Mouse (Mus musculus) MEL (cell line): ENCODE data around the gene Wnt7b. TPM values are rescaled to one million over a fixed set of nuclear protein-coding genes. Genes with fewer than 3 reads are reported as not detected.
A peak's percentile ranks its signal among the peaks of the same experiment; 100 is the strongest.

ENCODE experiments used
- DNase-seq: peaks from one replicate; pipeline ENCODE4 v3.0.0; 2011; ENCODE audit warnings: low read depth, low spot score
- H3K27ac ChIP-seq: 2 replicates; pipeline ENCODE4 v1.5.1; 2012; ENCODE audit warnings: low read depth, mild to moderate bottlenecking, control low read depth, low read length, moderate library complexity; ENCODE audit not compliant: control insufficient read depth
- H3K27me3 ChIP-seq, 2 experiments: fragments of 150-350 bp in 1 of 2; sonication (generic) in 1 of 2; 2 replicates each; pipeline ENCODE4 v1.6.1; 2012; ENCODE audit warnings: low read length in 2 of 2, mild to moderate bottlenecking in 2 of 2, improper control_type of control experiment in 1 of 2, moderate library complexity in 1 of 2; ENCODE audit not compliant: insufficient read depth in 2 of 2, control insufficient read depth in 1 of 2
- H3K36me3 ChIP-seq, 2 experiments: 2 replicates each; pipeline ENCODE4 v1.6.1; 2012 to 2014; ENCODE audit warnings: low read length in 2 of 2, improper control_type of control experiment in 1 of 2, inconsistent platforms in 1 of 2, mild to moderate bottlenecking in 1 of 2; ENCODE audit not compliant: insufficient read depth in 2 of 2, control insufficient read depth in 1 of 2
- H3K4me1 ChIP-seq, 2 experiments: fragments of 150-350 bp in 1 of 2; sonication (generic) in 1 of 2; 2 replicates each; pipeline ENCODE4 v1.6.1; 2012; ENCODE audit warnings: low read length in 2 of 2, improper control_type of control experiment in 1 of 2, mild to moderate bottlenecking in 1 of 2; ENCODE audit not compliant: insufficient read depth in 2 of 2, control insufficient read depth in 1 of 2
- H3K4me3 ChIP-seq, 2 experiments: fragments of 150-350 bp in 1 of 2; sonication (generic) in 1 of 2; 2 replicates each; pipeline ENCODE4 v1.5.1; 2012; ENCODE audit warnings: low read depth in 2 of 2, low read length in 2 of 2, mild to moderate bottlenecking in 2 of 2, moderate library complexity in 2 of 2, control low read depth in 1 of 2, improper control_type of control experiment in 1 of 2; ENCODE audit not compliant: control insufficient read depth in 1 of 2, insufficient read depth in 1 of 2
- H3K79me2 ChIP-seq: 2 replicates; pipeline ENCODE4 v1.6.1; 2012; ENCODE audit warnings: mild to moderate bottlenecking, low read length, moderate library complexity; ENCODE audit not compliant: control insufficient read depth, poor library complexity, insufficient read depth
- H3K9ac ChIP-seq: 2 replicates; pipeline ENCODE4 v1.6.1; 2012; ENCODE audit warnings: low read depth, mild to moderate bottlenecking, control low read depth, low read length, moderate library complexity; ENCODE audit not compliant: control insufficient read depth, poor library complexity, severe bottlenecking
- H3K9me3 ChIP-seq: fragments of 150-350 bp; sonication (generic); replicated peaks from 2 replicates; pipeline ENCODE4 v1.6.1; 2012; ENCODE audit warnings: mild to moderate bottlenecking, low read length, improper control_type of control experiment, moderate library complexity; ENCODE audit not compliant: insufficient read depth
- BHLHE40 ChIP-seq: IDR thresholded peaks from 2 replicates; pipeline ENCODE4 v1.6.1; 2012; ENCODE audit warnings: low read depth, mild to moderate bottlenecking, inconsistent platforms, low read length, improper control_type of control experiment, borderline replicate concordance
- CHD2 ChIP-seq: IDR thresholded peaks from 2 replicates; pipeline ENCODE4 v1.6.1; 2011; ENCODE audit warnings: low read length, improper control_type of control experiment
- CTCF ChIP-seq, 3 experiments: IDR thresholded peaks in 2 of 3; conservative IDR thresholded peaks in 1 of 3; 2 replicates each; pipeline ENCODE4 v1.5.1; 2011 to 2012; ENCODE audit warnings: low read length in 3 of 3, low read depth in 2 of 3, mild to moderate bottlenecking in 2 of 3, improper control_type of control experiment in 1 of 3, inconsistent platforms in 1 of 3, mixed read lengths in 1 of 3, moderate library complexity in 1 of 3; ENCODE audit not compliant: control insufficient read depth in 1 of 3, insufficient read depth in 1 of 3, poor library complexity in 1 of 3, severe bottlenecking in 1 of 3
- ELF1 ChIP-seq: IDR thresholded peaks from 2 replicates; pipeline ENCODE4 v1.6.1; 2014; ENCODE audit warnings: low read depth, mild to moderate bottlenecking, inconsistent platforms, low read length, improper control_type of control experiment, moderate library complexity
- ETS1 ChIP-seq: IDR thresholded peaks from 2 replicates; pipeline ENCODE4 v1.6.1; 2012; ENCODE audit warnings: low read depth, mild to moderate bottlenecking, inconsistent platforms, low read length, improper control_type of control experiment, moderate library complexity
- GATA1 ChIP-seq: IDR thresholded peaks from 2 replicates; pipeline ENCODE4 v1.6.1; 2011; ENCODE audit warnings: low read depth, low read length, improper control_type of control experiment
- HCFC1 ChIP-seq: IDR thresholded peaks from 2 replicates; pipeline ENCODE4 v1.6.1; 2012; ENCODE audit warnings: low read depth, mild to moderate bottlenecking, inconsistent platforms, low read length, improper control_type of control experiment, moderate library complexity
- JUND ChIP-seq: IDR thresholded peaks from 2 replicates; pipeline ENCODE4 v1.6.1; 2011; ENCODE audit warnings: low read depth, mild to moderate bottlenecking, improper control_type of control experiment, low read length
- MAX ChIP-seq: IDR thresholded peaks from 2 replicates; pipeline ENCODE4 v1.6.1; 2011; ENCODE audit warnings: low read length, improper control_type of control experiment
- MAZ ChIP-seq: IDR thresholded peaks from 2 replicates; pipeline ENCODE4 v1.6.1; 2012; ENCODE audit warnings: low read depth, mild to moderate bottlenecking, inconsistent platforms, low read length, improper control_type of control experiment
- MEF2A ChIP-seq: IDR thresholded peaks from 2 replicates; pipeline ENCODE4 v1.6.1; 2014; ENCODE audit warnings: low read depth, mild to moderate bottlenecking, inconsistent platforms, low read length, improper control_type of control experiment; ENCODE audit not compliant: poor library complexity, insufficient replicate concordance, severe bottlenecking; ENCODE audit errors: extremely low read depth
- POLR2A ChIP-seq, 2 experiments: IDR thresholded peaks; 2 replicates each; pipeline ENCODE4 v1.6.1; 2011 to 2012; ENCODE audit warnings: low read length in 2 of 2, mild to moderate bottlenecking in 2 of 2, control low read depth in 1 of 2, improper control_type of control experiment in 1 of 2, low read depth in 1 of 2, moderate library complexity in 1 of 2; ENCODE audit not compliant: control insufficient read depth in 1 of 2, insufficient read depth in 1 of 2, poor library complexity in 1 of 2
- POLR2AphosphoS2 ChIP-seq: IDR thresholded peaks from 2 replicates; pipeline ENCODE4 v1.6.1; 2011; ENCODE audit warnings: low read length, improper control_type of control experiment
- POLR2AphosphoS5 ChIP-seq: IDR thresholded peaks from 2 replicates; pipeline ENCODE4 v1.6.1; 2012; ENCODE audit warnings: low read depth, borderline replicate concordance, mild to moderate bottlenecking, inconsistent platforms, low read length, moderate library complexity, mixed read lengths
- RAD21 ChIP-seq: IDR thresholded peaks from 2 replicates; pipeline ENCODE4 v1.6.1; 2011; ENCODE audit warnings: mild to moderate bottlenecking, low read depth, low read length, improper control_type of control experiment
- SIN3A ChIP-seq: IDR thresholded peaks from 2 replicates; pipeline ENCODE4 v1.6.1; 2012; ENCODE audit warnings: low read length, improper control_type of control experiment, inconsistent platforms
- SMC3 ChIP-seq: IDR thresholded peaks from 2 replicates; pipeline ENCODE4 v1.6.1; 2011; ENCODE audit warnings: low read depth, low read length, improper control_type of control experiment
- ZC3H11A ChIP-seq: IDR thresholded peaks from 2 replicates; pipeline ENCODE4 v1.6.1; 2012; ENCODE audit warnings: low read depth, mild to moderate bottlenecking, inconsistent platforms, low read length, improper control_type of control experiment
- ZKSCAN1 ChIP-seq: IDR thresholded peaks from 2 replicates; pipeline ENCODE4 v1.6.1; 2012; ENCODE audit warnings: low read depth, mild to moderate bottlenecking, inconsistent platforms, low read length, improper control_type of control experiment, moderate library complexity
- ZNF384 ChIP-seq: IDR thresholded peaks from 2 replicates; pipeline ENCODE4 v1.6.1; 2012; ENCODE audit warnings: low read depth, mild to moderate bottlenecking, inconsistent platforms, low read length, improper control_type of control experiment
- polyA plus RNA-seq, 2 experiments: library from polyadenylated mRNA; stranded (reverse) in 1 of 2; unstranded in 1 of 2; fragments of >175 nt in 1 of 2; fragments of >200 nt in 1 of 2; gene quantifications; 2 replicates each; pipeline versions ENCODE4 v1.2.1 to v1.2.4; 2012; ENCODE audit warnings: low replicate concordance in 2 of 2, low read depth in 1 of 2; ENCODE audit not compliant: insufficient read length in 2 of 2, insufficient read depth in 1 of 2, missing spikeins in 1 of 2
- total RNA-seq: library from RNA; depleted of rRNA; stranded (reverse); fragments of 300-350 nt; gene quantifications from 2 replicates; pipeline ENCODE4 v1.2.3, GENCODE M21; 2012

Gene Wnt7b
- total and polyA plus RNA-seq, 3 experiments, result not detected

DNA sequence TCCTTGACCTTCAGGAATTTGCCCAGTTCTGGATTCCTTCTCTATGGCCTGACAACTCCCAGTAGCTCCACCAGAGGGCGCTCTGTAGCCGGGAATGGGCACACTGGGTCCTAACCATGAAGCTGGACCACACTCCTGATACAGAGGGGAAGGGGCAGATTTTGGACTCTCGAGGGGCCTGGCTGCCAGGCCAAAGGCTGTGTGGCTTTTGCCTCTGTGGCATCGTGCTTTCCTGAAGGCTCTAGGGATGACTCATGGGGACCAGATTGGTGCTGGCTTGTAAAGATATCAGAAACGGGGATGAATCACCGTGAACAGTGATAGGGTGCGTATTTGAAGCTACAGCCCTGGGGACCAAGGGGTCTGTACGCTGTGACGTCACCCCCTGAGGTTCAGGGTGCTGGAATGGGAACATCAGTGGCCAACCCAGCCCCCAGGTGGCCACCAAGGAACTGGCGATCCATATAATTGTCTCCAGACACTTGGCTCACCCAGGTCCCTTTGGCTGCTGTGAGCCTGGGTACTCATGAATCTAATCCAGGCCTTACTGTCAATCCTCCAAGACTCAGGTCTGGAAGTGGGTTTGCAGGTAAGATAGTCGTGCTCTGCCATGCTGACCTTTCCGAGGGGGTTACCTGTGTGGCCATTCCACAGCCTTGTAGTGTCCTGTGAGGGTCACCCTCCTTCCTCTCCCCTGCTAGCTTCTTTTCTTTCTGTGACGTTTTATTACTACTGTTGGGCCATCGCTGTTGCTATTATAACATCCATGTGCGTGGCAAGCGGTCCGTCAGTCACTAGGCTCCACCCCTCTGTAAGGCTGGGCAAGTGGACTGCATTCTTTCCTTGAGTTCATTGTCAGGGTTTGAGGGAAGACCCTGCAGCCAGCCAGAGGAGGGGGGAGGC lies 17.0 kb upstream of the Wnt7b start (continued):
- TF ChIP-seq ETS1 (no peak), CTCF (IDR thresholded peaks at IDR 0.05 in 2 of 3, conservative IDR thresholded peaks at IDR 0.05 in 1 of 3; ENCODE audit: control insufficient read depth in 1 of 3, insufficient read depth in 1 of 3, low read depth in 2 of 3, low read length in 3 of 3, poor library complexity in 1 of 3, severe bottlenecking in 1 of 3) (peak; percentile 86 to 92 (median 89)), CHD2 (no peak), ZNF384 (no peak), POLR2AphosphoS5 (no peak), POLR2A (IDR thresholded peaks at IDR 0.05; ENCODE audit: control insufficient read depth in 1 of 2, insufficient read depth in 1 of 2, low read depth in 1 of 2, low read length in 2 of 2, poor library complexity in 1 of 2) (no peak), POLR2AphosphoS2 (no peak), JUND (peak; percentile 40; the same call in 1 of the 2 replicates), MAX (no peak), MAZ (no peak), BHLHE40 (0 out of 2 replicates have a peak, but pooled peaks have one; percentile 20), ZC3H11A (peak; percentile 84)

DNA sequence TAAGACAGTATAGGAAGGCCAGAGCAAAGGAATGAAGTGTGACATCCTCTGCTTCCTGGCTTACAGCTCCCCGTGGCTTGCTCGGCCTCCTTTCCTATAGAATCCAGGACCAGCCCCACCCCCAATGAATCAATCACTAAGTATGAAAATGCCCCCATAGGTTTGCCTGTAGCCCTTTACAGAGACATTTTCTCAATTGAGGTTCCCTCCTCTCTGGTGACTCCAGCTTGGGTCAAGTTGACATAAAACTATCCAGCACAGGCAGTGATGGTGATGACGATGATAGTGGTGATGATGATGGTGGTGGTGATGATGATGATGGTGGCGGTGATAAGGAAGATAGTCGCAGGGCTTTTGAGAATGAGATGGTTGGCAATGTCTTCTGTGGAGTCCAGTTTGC lies 16.2 kb upstream of the Wnt7b start:
- Histone ChIP-seq H3K4me1 (no peaks in the 10 kb centered on the region), H3K4me3 (no peak overlapping the region), H3K79me2 (no peaks in the 10 kb centered on the region), H3K36me3 (no peaks in the 10 kb centered on the region), H3K9ac (no peak overlapping the region), H3K27ac (no peak overlapping the region), H3K9me3 (no peaks in the 10 kb centered on the region), H3K27me3 (no peaks in the 10 kb centered on the region)
- no peak for TF ChIP-seq ELF1
- TF ChIP-seq MAZ, result no peak
- no peak for TF ChIP-seq POLR2AphosphoS2
- no peak for TF ChIP-seq RAD21
- TF ChIP-seq ZNF384, result no peak
- TF ChIP-seq HCFC1, result no peak
- DNase-seq, result no peak

DNA sequence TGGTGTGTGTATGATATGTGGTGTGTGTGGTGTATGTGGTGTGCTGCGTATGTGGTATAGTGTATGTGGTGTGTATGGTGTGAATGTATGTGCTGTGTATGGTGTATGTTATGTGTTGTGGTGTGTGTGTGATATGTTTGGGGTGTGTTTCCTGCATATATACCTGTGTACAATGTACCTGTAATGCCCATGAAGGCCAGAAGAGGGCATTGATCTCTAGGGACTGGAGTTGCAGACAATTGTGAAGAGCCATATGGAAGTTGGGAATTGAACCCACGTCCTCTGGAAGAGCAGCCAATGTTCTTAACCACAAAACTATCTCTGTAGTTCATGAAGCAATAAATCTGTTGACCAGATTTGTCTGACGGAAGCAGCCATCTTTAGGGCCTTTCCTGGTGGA lies 15.1 kb upstream of the Wnt7b start:
- peak; percentile 39 for DNase-seq
- Histone ChIP-seq H3K27me3 (no peaks in the 10 kb centered on the region), H3K9ac (no peak overlapping the region), H3K4me3 (no peak overlapping the region), H3K27ac (no peak overlapping the region)
- TF ChIP-seq SIN3A (no peak), RAD21 (peak; percentile 24), SMC3 (peak; percentile 37), MEF2A (no peak), CTCF (IDR thresholded peaks at IDR 0.05 in 2 of 3, conservative IDR thresholded peaks at IDR 0.05 in 1 of 3; ENCODE audit: control insufficient read depth in 1 of 3, insufficient read depth in 1 of 3, low read depth in 2 of 3, low read length in 3 of 3, poor library complexity in 1 of 3, severe bottlenecking in 1 of 3) (peak; percentile 9 to 56 (median 52); a peak in 5 of 6 replicates), POLR2A (IDR thresholded peaks at IDR 0.05; ENCODE audit: control insufficient read depth in 1 of 2, insufficient read depth in 1 of 2, low read depth in 1 of 2, low read length in 2 of 2, poor library complexity in 1 of 2) (no peak), GATA1 (no peak), CHD2 (no peak), ELF1 (no peak), ZKSCAN1 (no peak), MAX (no peak), POLR2AphosphoS5 (peak; percentile 2; the same call in 1 of the 2 replicates)
- TF ChIP-seq, all 39 proteins: peak for 4
- Histone ChIP-seq H3K36me3 (no peaks in the 10 kb centered on the region), H3K9me3 (no peaks in the 10 kb centered on the region), H3K79me2 (no peaks in the 10 kb centered on the region), H3K4me1 (no peaks in the 10 kb centered on the region)
